Mouse (Mus musculus): Measurements from ENCODE around the gene Ppp4r1. TPM values are rescaled to one million over a fixed set of nuclear protein-coding genes. Genes with fewer than 3 reads are reported as not detected.

Gene Ppp4r1
- polyA plus RNA-seq, 2 experiments = 6.7 to 11.1 TPM

- Histone ChIP-seq H3K36me3 (replicated peaks; ENCODE audit: control insufficient read depth, insufficient read depth, low read depth) (peaks cover 7% of the 10 kb centered on the region; the same call in 1 of the 2 replicates), H3K27ac (no peak overlapping the region), H3K9ac (replicated peaks) (no peak overlapping the region), H3K4me3 (ENCODE audit: insufficient read depth in 1 of 2, low read depth in 2 of 2, low read length in 2 of 2) (no peak overlapping the region), H3K9me3 (ENCODE audit: control insufficient read depth, low read length) (no peaks in the 10 kb centered on the region), H3K27me3 (ENCODE audit: control insufficient read depth, insufficient read depth, low read length) (no peaks in the 10 kb centered on the region), H3K4me2 (ENCODE audit: low read depth) (no peak overlapping the region), H3K4me1 (replicated peaks; ENCODE audit: control insufficient read depth in 2 of 2, insufficient read depth in 2 of 2, low read length in 1 of 2) (no peaks in the 10 kb centered on the region)
- 74% methylated on average over 5 of the region's 5 CpGs for WGBS (ENCODE audit: insufficient replicate concordance)
- no peak for TF ChIP-seq EP300 (IDR thresholded peaks at IDR 0.05; ENCODE audit: low read depth)
- no peak for TF ChIP-seq CTCF (IDR thresholded peaks at IDR 0.05; ENCODE audit: low read depth)
- no peak for DNase-seq (ENCODE audit: low read depth in 3 of 3, low spot score in 3 of 3)
- no peak for ATAC-seq (ENCODE audit: insufficient read depth)
Observed at GRCm38 (mm10) chr17:65827904-65828303, 45.5 kb downstream of the Ppp4r1 start.

GRCm38 (mm10) chr17:65828951-65829350 is 46.6 kb downstream of the Ppp4r1 start:
- Histone ChIP-seq H3K4me2 (ENCODE audit: low read depth) (no peak overlapping the region), H3K27ac (no peak overlapping the region), H3K36me3 (replicated peaks; ENCODE audit: control insufficient read depth, insufficient read depth, low read depth) (peaks cover 11% of the 10 kb centered on the region; the same call in 1 of the 2 replicates), H3K27me3 (ENCODE audit: control insufficient read depth, insufficient read depth, low read length) (no peaks in the 10 kb centered on the region), H3K9me3 (ENCODE audit: control insufficient read depth, low read length) (no peaks in the 10 kb centered on the region), H3K4me1 (replicated peaks; ENCODE audit: control insufficient read depth in 2 of 2, insufficient read depth in 2 of 2, low read length in 1 of 2) (no peaks in the 10 kb centered on the region), H3K9ac (replicated peaks) (no peak overlapping the region), H3K4me3 (ENCODE audit: insufficient read depth in 1 of 2, low read depth in 2 of 2, low read length in 2 of 2) (no peak overlapping the region)
- WGBS (ENCODE audit: insufficient replicate concordance) = 87% methylated on average over 11 of the region's 11 CpGs
- ATAC-seq (ENCODE audit: insufficient read depth) (no peak), DNase-seq (ENCODE audit: low read depth in 3 of 3, low spot score in 3 of 3) (no peak)
- TF ChIP-seq CTCF (IDR thresholded peaks at IDR 0.05; ENCODE audit: low read depth) = no peak
- TF ChIP-seq EP300 (IDR thresholded peaks at IDR 0.05; ENCODE audit: low read depth) = no peak

GRCm38 (mm10) chr17:65830216-65830863 is 48.0 kb downstream of the Ppp4r1 start:
- DNase-seq (ENCODE audit: low read depth in 3 of 3, low spot score in 3 of 3) (no peak), ATAC-seq (ENCODE audit: insufficient read depth) (peak; percentile 11; the same call in 1 of the 2 replicates)
- no peaks in the 10 kb centered on the region for H3K9me3 ChIP-seq (ENCODE audit: control insufficient read depth, low read length)
- TF ChIP-seq CTCF (IDR thresholded peaks at IDR 0.05; ENCODE audit: low read depth) (peak; percentile 13; the same call in 1 of the 2 replicates), EP300 (IDR thresholded peaks at IDR 0.05; ENCODE audit: low read depth) (no peak)
- no peaks in the 10 kb centered on the region for H3K27me3 ChIP-seq (ENCODE audit: control insufficient read depth, insufficient read depth, low read length)
- no peaks in the 10 kb centered on the region for H3K4me1 ChIP-seq (replicated peaks; ENCODE audit: control insufficient read depth in 2 of 2, insufficient read depth in 2 of 2, low read length in 1 of 2)
- WGBS (ENCODE audit: insufficient replicate concordance) = 87% methylated on average over 13 of the region's 13 CpGs
- H3K4me3 ChIP-seq (ENCODE audit: insufficient read depth in 1 of 2, low read depth in 2 of 2, low read length in 2 of 2) = no peak overlapping the region
- H3K27ac ChIP-seq = no peak overlapping the region
- H3K4me2 ChIP-seq (ENCODE audit: low read depth) = no peak overlapping the region
- H3K36me3 ChIP-seq (replicated peaks; ENCODE audit: control insufficient read depth, insufficient read depth, low read depth) = peaks cover 9% of the 10 kb centered on the region; the same call in 1 of the 2 replicates
- no peak overlapping the region for H3K9ac ChIP-seq (replicated peaks)

- Histone ChIP-seq H3K4me1 (replicated peaks; ENCODE audit: control insufficient read depth in 2 of 2, insufficient read depth in 2 of 2, low read length in 1 of 2) (no peaks in the 10 kb centered on the region), H3K9me3 (ENCODE audit: control insufficient read depth, low read length) (no peaks in the 10 kb centered on the region), H3K4me3 (ENCODE audit: insufficient read depth in 1 of 2, low read depth in 2 of 2, low read length in 2 of 2) (no peak overlapping the region), H3K27ac (no peak overlapping the region), H3K9ac (replicated peaks) (no peak overlapping the region), H3K4me2 (ENCODE audit: low read depth) (no peak overlapping the region), H3K36me3 (replicated peaks; ENCODE audit: control insufficient read depth, insufficient read depth, low read depth) (peaks cover 25% of the 10 kb centered on the region), H3K27me3 (ENCODE audit: control insufficient read depth, insufficient read depth, low read length) (no peaks in the 10 kb centered on the region)
- WGBS (ENCODE audit: insufficient replicate concordance) = 80% methylated on average over 3 of the region's 3 CpGs
- no peak for DNase-seq (ENCODE audit: low read depth in 3 of 3, low spot score in 3 of 3)
- ATAC-seq (ENCODE audit: insufficient read depth) = no peak
- TF ChIP-seq CTCF (IDR thresholded peaks at IDR 0.05; ENCODE audit: low read depth) = no peak
- no peak for TF ChIP-seq EP300 (IDR thresholded peaks at IDR 0.05; ENCODE audit: low read depth)
Observed at GRCm38 (mm10) chr17:65833891-65834290, 51.5 kb downstream of the Ppp4r1 start.

GRCm38 (mm10) chr17:65836746-65837145 is 54.4 kb downstream of the Ppp4r1 start:
- WGBS (ENCODE audit: insufficient replicate concordance) = 73% methylated on average over 3 of the region's 3 CpGs
- peaks cover 28% of the 10 kb centered on the region for H3K36me3 ChIP-seq (replicated peaks; ENCODE audit: control insufficient read depth, insufficient read depth, low read depth)
- no peaks in the 10 kb centered on the region for H3K27me3 ChIP-seq (ENCODE audit: control insufficient read depth, insufficient read depth, low read length)
- no peak for ATAC-seq (ENCODE audit: insufficient read depth)
- no peak for TF ChIP-seq CTCF (IDR thresholded peaks at IDR 0.05; ENCODE audit: low read depth)
- TF ChIP-seq EP300 (IDR thresholded peaks at IDR 0.05; ENCODE audit: low read depth) = no peak
- H3K4me3 ChIP-seq (ENCODE audit: insufficient read depth in 1 of 2, low read depth in 2 of 2, low read length in 2 of 2) = no peak overlapping the region
- DNase-seq (ENCODE audit: low read depth in 3 of 3, low spot score in 3 of 3) = no peak
- H3K4me1 ChIP-seq (replicated peaks; ENCODE audit: control insufficient read depth in 2 of 2, insufficient read depth in 2 of 2, low read length in 1 of 2) = no peaks in the 10 kb centered on the region
- H3K9me3 ChIP-seq (ENCODE audit: control insufficient read depth, low read length) = no peaks in the 10 kb centered on the region
- H3K4me2 ChIP-seq (ENCODE audit: low read depth) = no peak overlapping the region
- H3K9ac ChIP-seq (replicated peaks) = no peak overlapping the region
- no peak overlapping the region for H3K27ac ChIP-seq
